Mouse (Mus musculus): ENCODE data around the gene Grhl3. TPM values are rescaled to one million over a fixed set of nuclear protein-coding genes. Genes with fewer than 3 reads are reported as not detected.

Gene Grhl3
- polyA plus RNA-seq, 1 experiment from 2014 or later: 4.6 TPM

GRCm38 (mm10) chr4:135501587-135501986 is 71.8 kb downstream of the Grhl3 start:
- no peak overlapping the region for H3K4me3 ChIP-seq (replicated peaks; ENCODE audit: low read depth, low read length)
- no peaks in the 10 kb centered on the region for H3K36me3 ChIP-seq (ENCODE audit: insufficient read depth, low read length)
- H3K4me2 ChIP-seq (ENCODE audit: low read length): no peak overlapping the region
- H3K9ac ChIP-seq (ENCODE audit: low read depth, low read length): no peak overlapping the region
- ATAC-seq (replicated peaks; ENCODE audit: low FRiP score, low read depth): no peak
- no peak for DNase-seq (ENCODE audit: low spot score)
- H3K9me3 ChIP-seq (replicated peaks; ENCODE audit: low read length): no peaks in the 10 kb centered on the region
- WGBS: 80% methylated on average over 4 of the region's 4 CpGs
- H3K4me1 ChIP-seq (replicated peaks; ENCODE audit: insufficient read depth, low read length): no peaks in the 10 kb centered on the region
- no peak for TF ChIP-seq CTCF (IDR thresholded peaks at IDR 0.05; ENCODE audit: low read depth)
- no peaks in the 10 kb centered on the region for H3K27me3 ChIP-seq (ENCODE audit: insufficient read depth, low read length)
- H3K27ac ChIP-seq: no peak overlapping the region

GRCm38 (mm10) chr4:135499831-135500230 is 73.6 kb downstream of the Grhl3 start:
- Histone ChIP-seq H3K4me2 (ENCODE audit: low read length) (no peak overlapping the region), H3K4me1 (replicated peaks; ENCODE audit: insufficient read depth, low read length) (no peaks in the 10 kb centered on the region), H3K36me3 (ENCODE audit: insufficient read depth, low read length) (no peaks in the 10 kb centered on the region), H3K4me3 (replicated peaks; ENCODE audit: low read depth, low read length) (no peak overlapping the region), H3K9ac (ENCODE audit: low read depth, low read length) (no peak overlapping the region), H3K9me3 (replicated peaks; ENCODE audit: low read length) (no peaks in the 10 kb centered on the region), H3K27ac (no peak overlapping the region), H3K27me3 (ENCODE audit: insufficient read depth, low read length) (no peaks in the 10 kb centered on the region)
- WGBS: 73% methylated on average over 3 of the region's 3 CpGs
- no peak for TF ChIP-seq CTCF (IDR thresholded peaks at IDR 0.05; ENCODE audit: low read depth)
- ATAC-seq (replicated peaks; ENCODE audit: low FRiP score, low read depth) (no peak), DNase-seq (ENCODE audit: low spot score) (no peak)

GRCm38 (mm10) chr4:135498136-135498535 is 75.3 kb downstream of the Grhl3 start:
- ATAC-seq (replicated peaks; ENCODE audit: low FRiP score, low read depth) (no peak), DNase-seq (ENCODE audit: low spot score) (no peak)
- Histone ChIP-seq H3K27ac (no peak overlapping the region), H3K9me3 (replicated peaks; ENCODE audit: low read length) (no peaks in the 10 kb centered on the region), H3K9ac (ENCODE audit: low read depth, low read length) (no peak overlapping the region), H3K36me3 (ENCODE audit: insufficient read depth, low read length) (no peaks in the 10 kb centered on the region), H3K4me1 (replicated peaks; ENCODE audit: insufficient read depth, low read length) (no peaks in the 10 kb centered on the region), H3K4me2 (ENCODE audit: low read length) (no peak overlapping the region), H3K4me3 (replicated peaks; ENCODE audit: low read depth, low read length) (no peak overlapping the region), H3K27me3 (ENCODE audit: insufficient read depth, low read length) (no peaks in the 10 kb centered on the region)
- 72% methylated on average over 6 of the region's 6 CpGs for WGBS
- TF ChIP-seq CTCF (IDR thresholded peaks at IDR 0.05; ENCODE audit: low read depth): no peak

- H3K9ac ChIP-seq (ENCODE audit: low read depth, low read length): no peak overlapping the region
- ATAC-seq (replicated peaks; ENCODE audit: low FRiP score, low read depth) (peak; percentile 42; the same call in 1 of the 2 replicates), DNase-seq (ENCODE audit: low spot score) (peak; percentile 80)
- WGBS: 19% methylated on average over 18 of the region's 18 CpGs
- no peak for TF ChIP-seq CTCF (IDR thresholded peaks at IDR 0.05; ENCODE audit: low read depth)
- peak overlapping the region; percentile 97 for H3K4me2 ChIP-seq (ENCODE audit: low read length)
- no peaks in the 10 kb centered on the region for H3K36me3 ChIP-seq (ENCODE audit: insufficient read depth, low read length)
- H3K4me1 ChIP-seq (replicated peaks; ENCODE audit: insufficient read depth, low read length): no peaks in the 10 kb centered on the region
- H3K4me3 ChIP-seq (replicated peaks; ENCODE audit: low read depth, low read length): no peak overlapping the region; the same call in 1 of the 2 replicates
- H3K9me3 ChIP-seq (replicated peaks; ENCODE audit: low read length): no peaks in the 10 kb centered on the region
- H3K27me3 ChIP-seq (ENCODE audit: insufficient read depth, low read length): no peaks in the 10 kb centered on the region
- H3K27ac ChIP-seq: no peak overlapping the region
These were observed 77.6 kb downstream of the Grhl3 start for GRCm38 (mm10) chr4:135495810-135496209.

- DNase-seq (ENCODE audit: low spot score): no peak
- no peak for TF ChIP-seq CTCF (IDR thresholded peaks at IDR 0.05; ENCODE audit: low read depth)
- 0 out of 2 replicates have a peak, but pooled peaks cover 4% of the 10 kb centered on the region for H3K36me3 ChIP-seq (ENCODE audit: insufficient read depth, low read length)
- H3K4me3 ChIP-seq (replicated peaks; ENCODE audit: low read depth, low read length): peak overlapping the region; percentile 64
- no peaks in the 10 kb centered on the region for H3K9me3 ChIP-seq (replicated peaks; ENCODE audit: low read length)
- H3K27me3 ChIP-seq (ENCODE audit: insufficient read depth, low read length): no peaks in the 10 kb centered on the region
- no peaks in the 10 kb centered on the region for H3K4me1 ChIP-seq (replicated peaks; ENCODE audit: insufficient read depth, low read length)
- peak overlapping the region; percentile 85 for H3K27ac ChIP-seq
- peak overlapping the region; percentile 97 for H3K4me2 ChIP-seq (ENCODE audit: low read length)
- ATAC-seq (replicated peaks; ENCODE audit: low FRiP score, low read depth): no peak
- H3K9ac ChIP-seq (ENCODE audit: low read depth, low read length): peak overlapping the region; percentile 62; the same call in 1 of the 2 replicates
- 12% methylated on average over 9 of the region's 9 CpGs for WGBS
These were observed 78.0 kb downstream of the Grhl3 start for GRCm38 (mm10) chr4:135495397-135495791.

GRCm38 (mm10) chr4:135494521-135495396 is 78.7 kb downstream of the Grhl3 start, which contains the start of the genes Stpg1 and Nipal3:
TSS of gene Stpg1 (plus strand) at chr4:135494790.
TSS of gene Nipal3 (minus strand) at chr4:135495038.
- Histone ChIP-seq H3K27ac (peak within 1 kb of the TSS; percentile 85), H3K27me3 (ENCODE audit: insufficient read depth, low read length) (no peaks in the 10 kb centered on the region), H3K9ac (ENCODE audit: low read depth, low read length) (peak within 1 kb of the TSS; percentile 62), H3K4me1 (replicated peaks; ENCODE audit: insufficient read depth, low read length) (no peaks in the 10 kb centered on the region), H3K4me3 (replicated peaks; ENCODE audit: low read depth, low read length) (peak within 1 kb of the TSS; percentile 64), H3K4me2 (ENCODE audit: low read length) (peak within 1 kb of the TSS; percentile 97), H3K9me3 (replicated peaks; ENCODE audit: low read length) (no peaks in the 10 kb centered on the region), H3K36me3 (ENCODE audit: insufficient read depth, low read length) (0 out of 2 replicates have a peak, but pooled peaks cover 6% of the 10 kb centered on the region)
- TF ChIP-seq CTCF (IDR thresholded peaks at IDR 0.05; ENCODE audit: low read depth): peak; percentile 75
- peak; percentile 93 for ATAC-seq (replicated peaks; ENCODE audit: low FRiP score, low read depth)
- WGBS: under 1% methylated on average over 53 of the region's 53 CpGs
- DNase-seq (ENCODE audit: low spot score): peak; percentile 95
